Mouse (Mus musculus) thymus, adult 2 months (tissue): ENCODE results near the gene Tcaim.

Experiments
- CTCF ChIP-seq: fragments of 200-500 bp; IDR thresholded peaks from 2 replicates; pipeline ENCODE4 v1.5.1; 2012; ENCODE audit warnings: mild to moderate bottlenecking, control low read depth, low read length, moderate library complexity, borderline replicate concordance; ENCODE audit not compliant: control insufficient read depth, poor library complexity, insufficient read depth; ENCODE audit errors: extremely low read depth
- POLR2A ChIP-seq: fragments of 200-500 bp; IDR thresholded peaks from 2 replicates; pipeline ENCODE4 v1.6.1; 2012; ENCODE audit warnings: mild to moderate bottlenecking, low read length, control low read depth, moderate library complexity; ENCODE audit not compliant: control insufficient read depth, poor library complexity, insufficient read depth; ENCODE audit errors: extremely low read depth

GRCm38 (mm10) chr9:122845621-122846020 is 40.3 kb downstream of the Tcaim start:
- TF ChIP-seq POLR2A (no peak), CTCF (no peak)
